Mouse (Mus musculus) left cerebral cortex, postnatal 10 days (tissue): ENCODE measurements at regions not wholly inside any gene's neighbourhood (a gene's known extent, or its start where the extent isn't known, plus 50 kb on each side); places are given as distances from the start of the nearest gene placed in this dataset.
A peak's percentile ranks its signal among the peaks of the same experiment; 100 is the strongest.

ENCODE experiments used
- DNase-seq, 2 experiments: peaks; one replicate each; pipeline ENCODE4 v3.0.0; 2021 to 2022; ENCODE audit warnings: low spot score in 2 of 2, mixed read lengths in 1 of 2; ENCODE audit errors: extremely low spot score in 1 of 2
- intact Hi-C: fragments of 180-260 bp; cut with DNase I; formaldehyde crosslinking; loops from one replicate; pipeline ENCODE4 v1.15.1; 2025

GRCm38 (mm10) chr2:169524429-169524828, 63.1 kb downstream of the Gm11011 start:
- intact Hi-C loops = no loop called here
- peak in 1 of 2 experiments; percentile 27 for DNase-seq

GRCm38 (mm10) chr2:169519941-169520340, 67.6 kb downstream of the Gm11011 start:
- intact Hi-C loops = no loop called here
- DNase-seq = no peak

- no peak for DNase-seq
- intact Hi-C loops = no loop called here
These were observed 72.2 kb downstream of the Gm11011 start for GRCm38 (mm10) chr2:169515350-169515749.

- intact Hi-C loops = no loop called here
- DNase-seq = no peak
These were observed 76.8 kb downstream of the Gm11011 start for GRCm38 (mm10) chr2:169510741-169511140.

GRCm38 (mm10) chr2:169509406-169509805, 78.1 kb downstream of the Gm11011 start:
- intact Hi-C loops = no loop called here
- no peak for DNase-seq

- intact Hi-C loops = no loop called here
- no peak for DNase-seq
These were observed 83.0 kb downstream of the Gm11011 start for GRCm38 (mm10) chr2:169504416-169505057.

- DNase-seq = no peak
- intact Hi-C loops = no loop called here
These were observed 84.0 kb downstream of the Gm11011 start for GRCm38 (mm10) chr2:169503598-169503958.

- DNase-seq = no peak
- intact Hi-C loops = no loop called here
These were observed 84.6 kb downstream of the Gm11011 start for GRCm38 (mm10) chr2:169502717-169503597.

- intact Hi-C loops = no loop called here
These were observed 85.7 kb downstream of the Gm11011 start for GRCm38 (mm10) chr2:169501736-169502340.

GRCm38 (mm10) chr2:169495368-169495767, 92.2 kb downstream of the Gm11011 start:
- DNase-seq = no peak
- intact Hi-C loops = no loop called here

More at GRCm38 (mm10) chr2:169501736-169502340, 85.7 kb downstream of the Gm11011 start:
- no peak for DNase-seq

GRCm38 (mm10) chr2:169494503-169495311, 92.8 kb downstream of the Gm11011 start:
- no peak for DNase-seq
- intact Hi-C loops = no loop called here

- DNase-seq = no peak
- intact Hi-C loops = no loop called here
These were observed 93.8 kb downstream of the Gm11011 start for GRCm38 (mm10) chr2:169493609-169494275.

GRCm38 (mm10) chr2:169483934-169484333, 103.6 kb downstream of the Gm11011 start:
- intact Hi-C loops = no loop called here
- DNase-seq = no peak

- DNase-seq = no peak
- intact Hi-C loops = no loop called here
These were observed 105.6 kb downstream of the Gm11011 start for GRCm38 (mm10) chr2:169481731-169482465.

GRCm38 (mm10) chr2:169474418-169475112, 113.0 kb downstream of the Gm11011 start:
- intact Hi-C loops = no loop called here
- no peak for DNase-seq

GRCm38 (mm10) chr2:169469538-169469937, 118.0 kb downstream of the Gm11011 start:
- DNase-seq = no peak
- intact Hi-C loops = no loop called here

GRCm38 (mm10) chr2:169467621-169468020, 119.9 kb downstream of the Gm11011 start:
- no peak for DNase-seq
- intact Hi-C loops = no loop called here
